Mouse (Mus musculus) liver, embryonic 14.5 days (tissue): ENCODE results near the gene Angptl2. TPM values are rescaled to one million over a fixed set of nuclear protein-coding genes. Genes with fewer than 3 reads are reported as not detected.

Experiments used
- ATAC-seq: fragments of 200-750 bp; cut with Nextera tagmentation; 2 replicates; pipeline ENCODE4 v1.8.0; 2017; ENCODE audit warnings: moderate number of reproducible peaks, mild to moderate bottlenecking, moderate library complexity; ENCODE audit not compliant: insufficient read depth
- DNase-seq, 3 experiments: peaks; one replicate each; pipeline ENCODE4 v3.0.0-alpha.2; 2012 to 2013; ENCODE audit warnings: low read depth in 3 of 3, low spot score in 3 of 3
- H3K27ac ChIP-seq: fragments of 300-500 bp; sonication (generic); 2 replicates; pipeline ENCODE4 v1.5.1; 2014; ENCODE audit warnings: moderate library complexity, mild to moderate bottlenecking, control low read depth, inconsistent platforms
- H3K27me3 ChIP-seq: fragments of 300-500 bp; sonication (generic); 2 replicates; pipeline ENCODE4 v1.6.1; 2014; ENCODE audit warnings: mild to moderate bottlenecking, low read length, moderate library complexity; ENCODE audit not compliant: control insufficient read depth, insufficient read depth
- H3K36me3 ChIP-seq: fragments of 300-500 bp; sonication (generic); replicated peaks from 2 replicates; pipeline ENCODE4 v1.6.1; 2014; ENCODE audit warnings: low read depth; ENCODE audit not compliant: control insufficient read depth, insufficient read depth
- H3K4me1 ChIP-seq, 2 experiments: fragments of 200-500 bp in 1 of 2; fragments of 300-500 bp in 1 of 2; sonication (generic) in 1 of 2; replicated peaks; 2 replicates each; pipeline ENCODE4 v1.6.1; 2012 to 2014; ENCODE audit warnings: antibody characterized with exemption in 1 of 2, inconsistent platforms in 1 of 2, low read length in 1 of 2; ENCODE audit not compliant: control insufficient read depth in 2 of 2, insufficient read depth in 2 of 2
- H3K4me2 ChIP-seq: fragments of 300-500 bp; sonication (generic); 2 replicates; pipeline ENCODE4 v1.6.1; 2014; ENCODE audit warnings: low read depth, mild to moderate bottlenecking, control low read depth, moderate library complexity
- H3K4me3 ChIP-seq, 2 experiments: fragments of 200-500 bp in 1 of 2; fragments of 300-500 bp in 1 of 2; sonication (generic) in 1 of 2; 2 replicates each; pipeline ENCODE4 v1.5.1; 2012 to 2014; ENCODE audit warnings: low read depth in 2 of 2, low read length in 2 of 2, mild to moderate bottlenecking in 2 of 2, control low read depth in 1 of 2, inconsistent platforms in 1 of 2, moderate library complexity in 1 of 2; ENCODE audit not compliant: insufficient read depth in 1 of 2
- H3K9ac ChIP-seq: fragments of 300-500 bp; sonication (generic); replicated peaks from 2 replicates; pipeline ENCODE4 v1.6.1; 2014; ENCODE audit warnings: mild to moderate bottlenecking, control low read depth, moderate library complexity
- H3K9me3 ChIP-seq: fragments of 300-500 bp; sonication (generic); 2 replicates; pipeline ENCODE4 v1.6.1; 2016; ENCODE audit warnings: low read length, mixed read lengths; ENCODE audit not compliant: control insufficient read depth
- CTCF ChIP-seq: IDR thresholded peaks from 2 replicates; pipeline ENCODE4 v1.5.1; 2016; ENCODE audit warnings: antibody characterized with exemption, low read depth, control low read depth
- EP300 ChIP-seq: IDR thresholded peaks from 2 replicates; pipeline ENCODE4 v1.6.1; 2016; ENCODE audit warnings: antibody characterized with exemption, low read depth
- WGBS: fragments of 180-500 bp; shearing (Covaris S2); extraction: QIAGEN DNeasy Blood & Tissue Kit; methylation state at CpG from one replicate; pipeline ENCODE4 v1.1.7; 2014; ENCODE audit not compliant: insufficient replicate concordance; 5-methylcytosine and 5-hydroxymethylcytosine counted together
- polyA plus RNA-seq, 2 experiments: library from polyadenylated mRNA; depleted of rRNA in 1 of 2; stranded (reverse) in 1 of 2; unstranded in 1 of 2; fragments of >200 nt; fragmentation: Nextera tagmentation in 1 of 2; extraction: Ambion mirVana in 1 of 2; gene quantifications; 2 replicates each; pipeline versions ENCODE4 v1.2.1 to v1.2.3; 2012 to 2014

Angptl2 gene
- polyA plus RNA-seq, 2 experiments: 1.3 to 1.8 TPM

GRCm38 (mm10) chr2:33268384-33269131 lies 52.7 kb downstream of the Angptl2 start:
- H3K9me3 ChIP-seq: no peaks in the 10 kb centered on the region

GRCm38 (mm10) chr2:33269132-33269493 lies 53.2 kb downstream of the Angptl2 start:
- Histone ChIP-seq H3K4me2 (no peak overlapping the region), H3K4me3 (no peak overlapping the region), H3K27me3 (no peaks in the 10 kb centered on the region), H3K4me1 (no peaks in the 10 kb centered on the region; a peak in 2 of 4 replicates), H3K9me3 (no peaks in the 10 kb centered on the region), H3K9ac (no peak overlapping the region), H3K27ac (no peak overlapping the region), H3K36me3 (no peaks in the 10 kb centered on the region)
- DNase-seq: no peak
- TF ChIP-seq CTCF: no peak
- TF ChIP-seq EP300: no peak
- WGBS: 50% methylated on average over 2 of the region's 2 CpGs
- ATAC-seq: no peak

More at GRCm38 (mm10) chr2:33268384-33269131, 52.7 kb downstream of the Angptl2 start:
- H3K9ac ChIP-seq: no peak overlapping the region
- no peaks in the 10 kb centered on the region; a peak in 2 of 4 replicates for H3K4me1 ChIP-seq
- 60% methylated on average over 6 of the region's 6 CpGs for WGBS
- H3K4me3 ChIP-seq: no peak overlapping the region
- TF ChIP-seq EP300: no peak
- TF ChIP-seq CTCF: no peak
- no peak overlapping the region for H3K4me2 ChIP-seq
- DNase-seq: no peak
- H3K36me3 ChIP-seq: no peaks in the 10 kb centered on the region
- ATAC-seq: no peak
- H3K27me3 ChIP-seq: no peaks in the 10 kb centered on the region
- no peak overlapping the region for H3K27ac ChIP-seq

GRCm38 (mm10) chr2:33270569-33270968 lies 54.7 kb downstream of the Angptl2 start:
- WGBS: 52% methylated on average over 2 of the region's 2 CpGs
- Histone ChIP-seq H3K36me3 (no peaks in the 10 kb centered on the region), H3K4me2 (no peak overlapping the region), H3K27me3 (no peaks in the 10 kb centered on the region), H3K27ac (no peak overlapping the region), H3K4me3 (no peak overlapping the region), H3K9ac (no peak overlapping the region), H3K4me1 (no peaks in the 10 kb centered on the region; a peak in 2 of 4 replicates), H3K9me3 (no peaks in the 10 kb centered on the region)
- no peak for ATAC-seq
- DNase-seq: no peak
- TF ChIP-seq EP300: no peak
- no peak for TF ChIP-seq CTCF

- no peak for ATAC-seq
Measured at GRCm38 (mm10) chr2:33271511-33271910, 55.6 kb downstream of the Angptl2 start.

GRCm38 (mm10) chr2:33272665-33273439 lies 57.0 kb downstream of the Angptl2 start:
- ATAC-seq (no peak), DNase-seq (no peak)
- Histone ChIP-seq H3K27ac (no peak overlapping the region), H3K4me2 (no peak overlapping the region), H3K9ac (no peak overlapping the region), H3K9me3 (no peaks in the 10 kb centered on the region), H3K36me3 (no peaks in the 10 kb centered on the region), H3K27me3 (no peaks in the 10 kb centered on the region), H3K4me1 (no peaks in the 10 kb centered on the region; a peak in 2 of 4 replicates), H3K4me3 (no peak overlapping the region)
- TF ChIP-seq EP300 (no peak), CTCF (no peak)
- 55% methylated on average over 4 of the region's 4 CpGs for WGBS

More at GRCm38 (mm10) chr2:33271511-33271910, 55.6 kb downstream of the Angptl2 start:
- H3K27me3 ChIP-seq: no peaks in the 10 kb centered on the region
- H3K9ac ChIP-seq: no peak overlapping the region
- TF ChIP-seq EP300 (no peak), CTCF (no peak)
- no peak for DNase-seq
- no peak overlapping the region for H3K27ac ChIP-seq
- no peaks in the 10 kb centered on the region; a peak in 2 of 4 replicates for H3K4me1 ChIP-seq
- 73% methylated on average over 1 of the region's 1 CpGs for WGBS
- no peaks in the 10 kb centered on the region for H3K36me3 ChIP-seq
- H3K4me3 ChIP-seq: no peak overlapping the region
- no peaks in the 10 kb centered on the region for H3K9me3 ChIP-seq
- H3K4me2 ChIP-seq: no peak overlapping the region
